Mouse (Mus musculus) myocyte (in vitro differentiated cells): ENCODE measurements around the gene Spty2d1.

Source experiments
- MAX ChIP-seq: IDR thresholded peaks from one replicate; pipeline ENCODE4 v1.6.1; 2011; ENCODE audit warnings: low read depth, mild to moderate bottlenecking, control low read depth
- POLR2A ChIP-seq: IDR thresholded peaks from one replicate; pipeline ENCODE4 v1.6.1; 2011; ENCODE audit warnings: low read depth, mild to moderate bottlenecking, control low read depth, moderate library complexity; ENCODE audit not compliant: insufficient read length
- SRF ChIP-seq: IDR thresholded peaks from one replicate; pipeline ENCODE4 v1.6.1; 2011; ENCODE audit warnings: low read depth; ENCODE audit not compliant: control insufficient read depth, insufficient read length

DNA sequence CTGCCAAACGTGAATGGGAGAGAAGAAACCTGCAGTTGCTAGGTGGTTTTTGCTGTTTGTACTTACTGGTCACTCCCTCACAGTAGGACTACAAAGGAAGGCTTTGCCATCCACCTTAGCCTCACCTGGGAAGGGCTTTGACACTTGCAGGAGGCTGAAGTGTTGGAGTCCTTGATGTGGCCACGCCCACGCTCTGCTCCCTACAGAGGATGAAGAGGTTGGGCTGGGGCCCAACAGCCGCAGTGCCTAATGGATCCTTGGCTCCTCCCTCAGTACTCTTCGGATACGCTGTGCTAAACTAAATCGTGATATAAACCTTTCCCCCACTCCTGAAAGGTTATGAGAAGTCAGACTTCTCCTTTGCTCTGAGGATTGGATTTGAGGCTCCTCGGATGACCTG, 12.7 kb upstream of the Spty2d1 start:
- TF ChIP-seq POLR2A (no peak), MAX (no peak), SRF (no peak)
